Mouse (Mus musculus): ENCODE data around the gene Clgn.

Clgn gene

GRCm38 (mm10) chr8:83389316-83390005 is at the start of gene Clgn:
Gene Clgn, plus strand, starts transcription at chr8:83389867.
- peak in 1 of 2 experiments; percentile 45 for DNase-seq (ENCODE audit: low spot score in 2 of 2)

- no peak for DNase-seq (ENCODE audit: low spot score in 2 of 2)
Measured at GRCm38 (mm10) chr8:83342076-83342475, 47.6 kb upstream of the Clgn start.

- no peak for DNase-seq (ENCODE audit: low spot score in 2 of 2)
Measured at GRCm38 (mm10) chr8:83342693-83343092, 47.0 kb upstream of the Clgn start.

GRCm38 (mm10) chr8:83348263-83348662 is 41.4 kb upstream of the Clgn start, which contains the start of gene Mgat4d:
Gene Mgat4d, plus strand, starts transcription at chr8:83348471.
- no peak for DNase-seq (ENCODE audit: low spot score in 2 of 2)

GRCm38 (mm10) chr8:83351315-83351714 is 38.4 kb upstream of the Clgn start:
- no peak for DNase-seq (ENCODE audit: low spot score in 2 of 2)

GRCm38 (mm10) chr8:83363156-83363769 is 26.4 kb upstream of the Clgn start:
- DNase-seq (ENCODE audit: low spot score in 2 of 2) = no peak

- DNase-seq (ENCODE audit: low spot score in 2 of 2) = no peak
Measured at GRCm38 (mm10) chr8:83377231-83377630, 12.4 kb upstream of the Clgn start.

- DNase-seq (ENCODE audit: low spot score in 2 of 2) = no peak
Measured at GRCm38 (mm10) chr8:83380141-83380540, 9.5 kb upstream of the Clgn start.

- DNase-seq (ENCODE audit: low spot score in 2 of 2) = no peak
Measured at GRCm38 (mm10) chr8:83381016-83381415, 8.7 kb upstream of the Clgn start.

GRCm38 (mm10) chr8:83382850-83383249 is 6.8 kb upstream of the Clgn start:
- no peak for DNase-seq (ENCODE audit: low spot score in 2 of 2)

GRCm38 (mm10) chr8:83390006-83390701 is 487 bp downstream of the Clgn start:
- DNase-seq (ENCODE audit: low spot score in 2 of 2) = no peak

GRCm38 (mm10) chr8:83392521-83392920 is 2.9 kb downstream of the Clgn start:
- DNase-seq (ENCODE audit: low spot score in 2 of 2) = no peak

GRCm38 (mm10) chr8:83394325-83394724 is 4.7 kb downstream of the Clgn start:
- no peak for DNase-seq (ENCODE audit: low spot score in 2 of 2)

- DNase-seq (ENCODE audit: low spot score in 2 of 2) = no peak
Measured at GRCm38 (mm10) chr8:83396680-83397079, 7.0 kb downstream of the Clgn start.

- no peak for DNase-seq (ENCODE audit: low spot score in 2 of 2)
Measured at GRCm38 (mm10) chr8:83397726-83398125, 8.1 kb downstream of the Clgn start.

- DNase-seq (ENCODE audit: low spot score in 2 of 2) = no peak
Measured at GRCm38 (mm10) chr8:83405548-83405947, 15.9 kb downstream of the Clgn start.

- no peak for DNase-seq (ENCODE audit: low spot score in 2 of 2)
Measured at GRCm38 (mm10) chr8:83406836-83407235, 17.2 kb downstream of the Clgn start.

GRCm38 (mm10) chr8:83408496-83408895 is 18.8 kb downstream of the Clgn start:
- no peak for DNase-seq (ENCODE audit: low spot score in 2 of 2)

GRCm38 (mm10) chr8:83416878-83417277 is 27.2 kb downstream of the Clgn start:
- DNase-seq (ENCODE audit: low spot score in 2 of 2) = no peak

- no peak for DNase-seq (ENCODE audit: low spot score in 2 of 2)
Measured at GRCm38 (mm10) chr8:83417970-83418369, 28.3 kb downstream of the Clgn start.

GRCm38 (mm10) chr8:83418805-83419516 is 29.3 kb downstream of the Clgn start:
- DNase-seq (ENCODE audit: low spot score in 2 of 2) = no peak

GRCm38 (mm10) chr8:83421354-83421753 is 31.7 kb downstream of the Clgn start:
- no peak for DNase-seq (ENCODE audit: low spot score in 2 of 2)
